Mouse (Mus musculus) testis, adult 2 months (tissue): Measurements from ENCODE around the gene Maml3. TPM values are rescaled to one million over a fixed set of nuclear protein-coding genes. Genes with fewer than 3 reads are reported as not detected.

ENCODE experiments used
- H3K27ac ChIP-seq: fragments of 200-500 bp; 2 replicates; pipeline ENCODE4 v1.5.1; 2012; ENCODE audit warnings: low read depth, low read length; ENCODE audit not compliant: control insufficient read depth, insufficient read depth
- H3K27me3 ChIP-seq: fragments of 200-500 bp; 2 replicates; pipeline ENCODE4 v1.6.1; 2012; ENCODE audit warnings: mild to moderate bottlenecking, low read length, moderate library complexity; ENCODE audit not compliant: control insufficient read depth, insufficient read depth
- H3K36me3 ChIP-seq: fragments of 200-500 bp; 2 replicates; pipeline ENCODE4 v1.6.1; 2012; ENCODE audit warnings: mild to moderate bottlenecking, low read length; ENCODE audit not compliant: control insufficient read depth, insufficient read depth
- H3K4me1 ChIP-seq: fragments of 200-500 bp; 2 replicates; pipeline ENCODE4 v1.6.1; 2012; ENCODE audit warnings: low read length; ENCODE audit not compliant: control insufficient read depth, insufficient read depth
- H3K4me3 ChIP-seq: fragments of 200-500 bp; 2 replicates; pipeline ENCODE4 v1.5.1; 2012; ENCODE audit warnings: low read depth, mild to moderate bottlenecking, low read length, moderate library complexity, mixed read lengths; ENCODE audit not compliant: control insufficient read depth
- CTCF ChIP-seq: fragments of 200-500 bp; IDR thresholded peaks from 2 replicates; pipeline ENCODE4 v1.5.1; 2012; ENCODE audit warnings: low read depth, mild to moderate bottlenecking, inconsistent platforms, low read length, moderate library complexity; ENCODE audit not compliant: control insufficient read depth, insufficient read depth, insufficient replicate concordance
- POLR2A ChIP-seq: fragments of 200-500 bp; IDR thresholded peaks from 2 replicates; pipeline ENCODE4 v1.6.1; 2012; ENCODE audit warnings: low read depth, mild to moderate bottlenecking, inconsistent platforms, low read length, moderate library complexity; ENCODE audit not compliant: control insufficient read depth
- polyA plus RNA-seq: library from polyadenylated mRNA; depleted of rRNA; stranded (reverse); fragments of >200 nt; gene quantifications from 2 replicates; pipeline ENCODE4 v1.2.3, GENCODE M21; 2012

The Maml3 gene
- polyA plus RNA-seq, 1 experiment = 2.9 TPM

GRCm38 (mm10) chr3:51974601-51975000, 130.3 kb downstream of the Maml3 start:
- TF ChIP-seq CTCF = no peak
- no peak for TF ChIP-seq POLR2A

GRCm38 (mm10) chr3:51974153-51974552, 130.7 kb downstream of the Maml3 start:
- H3K4me1 ChIP-seq = no peaks in the 10 kb centered on the region
- no peak overlapping the region for H3K27ac ChIP-seq
- no peaks in the 10 kb centered on the region for H3K27me3 ChIP-seq
- no peak for TF ChIP-seq CTCF
- TF ChIP-seq POLR2A = no peak
- no peak overlapping the region for H3K4me3 ChIP-seq
- no peaks in the 10 kb centered on the region for H3K36me3 ChIP-seq

More at GRCm38 (mm10) chr3:51974601-51975000, 130.3 kb downstream of the Maml3 start:
- Histone ChIP-seq H3K4me1 (no peaks in the 10 kb centered on the region), H3K27ac (no peak overlapping the region), H3K27me3 (no peaks in the 10 kb centered on the region), H3K4me3 (no peak overlapping the region), H3K36me3 (no peaks in the 10 kb centered on the region)

DNA sequence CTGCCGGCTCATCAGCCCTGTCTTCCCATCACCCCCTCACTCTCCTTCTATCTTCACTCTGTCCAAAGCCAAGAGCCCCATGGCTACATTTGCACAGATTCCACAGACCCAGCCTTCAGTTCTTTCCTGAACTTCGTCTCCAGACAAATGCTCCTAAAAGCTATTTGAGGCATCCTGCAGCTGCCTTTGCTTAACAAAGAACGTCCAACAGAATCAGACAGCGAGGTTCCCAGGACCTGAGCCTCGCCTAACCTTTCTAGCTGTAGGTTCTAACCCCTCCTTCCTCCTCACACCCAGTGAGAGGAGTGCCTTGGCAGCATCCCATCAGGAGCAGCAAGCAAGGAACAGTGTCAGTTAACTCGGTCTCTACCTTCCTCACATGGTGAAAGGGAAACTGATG, 132.3 kb downstream of the Maml3 start:
- Histone ChIP-seq H3K4me3 (no peak overlapping the region), H3K36me3 (no peaks in the 10 kb centered on the region), H3K27me3 (no peaks in the 10 kb centered on the region), H3K27ac (no peak overlapping the region), H3K4me1 (no peaks in the 10 kb centered on the region)
- no peak for TF ChIP-seq CTCF

DNA sequence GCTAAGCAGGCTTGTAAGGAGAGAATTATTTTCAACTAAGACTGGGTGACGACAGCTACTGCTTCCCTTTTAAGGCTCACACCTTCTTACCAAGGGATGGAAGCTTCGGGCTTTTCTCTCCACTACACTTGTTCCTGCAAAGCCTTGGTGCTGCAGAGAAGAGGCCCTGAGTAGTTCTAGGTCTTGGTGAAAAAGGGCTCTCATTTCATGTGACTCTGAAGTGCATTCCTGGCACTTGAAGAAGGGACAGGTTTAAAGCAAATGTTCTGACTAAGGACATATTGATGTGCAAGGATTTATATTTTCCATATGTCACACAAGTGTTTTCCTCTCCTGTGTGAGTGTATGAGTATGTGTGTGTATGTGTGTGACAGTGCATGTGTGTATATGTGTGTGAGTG, 134.4 kb downstream of the Maml3 start:
- Histone ChIP-seq H3K36me3 (no peaks in the 10 kb centered on the region), H3K4me1 (no peaks in the 10 kb centered on the region), H3K27ac (no peak overlapping the region), H3K4me3 (no peak overlapping the region), H3K27me3 (no peaks in the 10 kb centered on the region)
- TF ChIP-seq CTCF (no peak), POLR2A (no peak)

DNA sequence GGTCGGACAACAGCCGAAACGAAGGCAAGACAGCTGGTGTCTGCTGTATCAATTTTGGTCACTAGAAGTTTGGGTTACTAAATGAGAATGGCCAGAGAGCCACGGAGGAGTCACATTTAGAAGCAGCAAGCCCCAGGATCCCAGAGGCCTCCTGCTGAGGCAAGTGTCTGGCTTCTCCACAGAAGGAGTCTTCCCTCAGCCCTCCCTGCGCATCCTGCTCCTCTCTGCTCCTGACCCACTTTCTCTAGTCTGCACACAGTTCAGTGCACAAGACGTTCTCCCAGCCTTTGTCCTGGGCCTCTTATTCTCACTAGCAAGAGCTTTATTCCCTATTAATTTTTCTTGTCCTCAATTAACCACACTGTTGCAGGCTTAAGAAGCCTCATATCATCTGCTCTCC, 135.4 kb downstream of the Maml3 start:
- Histone ChIP-seq H3K4me1 (no peaks in the 10 kb centered on the region), H3K27ac (no peak overlapping the region), H3K36me3 (no peaks in the 10 kb centered on the region), H3K4me3 (no peak overlapping the region), H3K27me3 (no peaks in the 10 kb centered on the region)
- TF ChIP-seq CTCF = no peak
- no peak for TF ChIP-seq POLR2A

DNA sequence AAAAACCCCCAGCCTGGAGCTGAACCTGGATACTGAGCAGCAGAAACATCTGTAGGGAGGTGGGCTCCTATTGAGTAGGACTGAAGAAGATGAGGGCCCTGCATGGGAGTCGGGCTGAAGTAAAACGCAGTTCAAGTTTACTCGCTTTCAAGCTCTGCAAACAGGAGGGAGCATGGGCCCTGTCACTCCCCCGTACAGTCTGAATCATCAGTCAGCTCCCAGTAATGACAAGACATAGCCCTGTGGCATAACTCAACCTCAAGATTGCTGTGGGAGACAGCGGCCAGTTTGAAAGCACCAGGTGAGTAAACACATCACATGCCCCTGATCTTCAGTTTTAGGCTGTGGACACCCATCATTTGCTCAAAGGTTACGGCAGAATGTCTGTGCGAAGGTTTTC, 139.0 kb downstream of the Maml3 start:
- Histone ChIP-seq H3K27me3 (no peaks in the 10 kb centered on the region), H3K27ac (no peak overlapping the region), H3K36me3 (no peaks in the 10 kb centered on the region), H3K4me3 (no peak overlapping the region), H3K4me1 (no peaks in the 10 kb centered on the region)
- TF ChIP-seq CTCF = no peak
- no peak for TF ChIP-seq POLR2A

- no peak overlapping the region for H3K27ac ChIP-seq
- H3K4me3 ChIP-seq = no peak overlapping the region
- no peak for TF ChIP-seq CTCF
- H3K4me1 ChIP-seq = no peaks in the 10 kb centered on the region
- no peaks in the 10 kb centered on the region for H3K27me3 ChIP-seq
- no peaks in the 10 kb centered on the region for H3K36me3 ChIP-seq
Observed at GRCm38 (mm10) chr3:51965436-51965835, 139.4 kb downstream of the Maml3 start.

DNA sequence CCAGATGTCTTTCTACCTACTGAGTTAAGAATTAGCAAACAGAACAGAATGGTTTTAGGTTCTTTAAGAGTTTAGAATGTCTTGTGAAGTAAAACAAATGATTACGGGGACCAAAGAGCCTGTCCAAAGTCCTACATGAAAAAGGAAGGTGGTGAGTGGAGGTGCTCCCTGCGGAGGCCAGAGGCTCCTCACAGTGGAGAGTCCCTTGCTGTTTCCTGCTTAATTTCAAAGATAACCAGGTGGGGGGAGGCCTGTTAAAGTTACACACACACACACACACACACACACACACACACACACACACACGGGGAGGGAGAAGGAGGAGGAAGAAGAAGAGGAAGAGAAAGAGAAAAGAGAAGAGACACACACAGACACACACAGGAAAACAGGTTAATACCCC, 139.9 kb downstream of the Maml3 start:
- no peak overlapping the region for H3K27ac ChIP-seq
- H3K27me3 ChIP-seq = no peaks in the 10 kb centered on the region
- TF ChIP-seq POLR2A (no peak), CTCF (no peak)
- no peaks in the 10 kb centered on the region for H3K4me1 ChIP-seq
- H3K4me3 ChIP-seq = no peak overlapping the region
- H3K36me3 ChIP-seq = no peaks in the 10 kb centered on the region
